Mouse (Mus musculus) megakaryocyte, embryonic 14.5 days (primary cell): ENCODE data around the gene Dglucy. TPM values are rescaled to one million over a fixed set of nuclear protein-coding genes. Genes with fewer than 3 reads are reported as not detected.

Source experiments
- H3K27me3 ChIP-seq: replicated peaks from 2 replicates; pipeline ENCODE3; 2012; ENCODE audit warnings: inconsistent platforms
- H3K36me3 ChIP-seq: replicated peaks from 2 replicates; pipeline ENCODE3; 2012; ENCODE audit warnings: low read length, inconsistent platforms, mixed read lengths
- H3K4me1 ChIP-seq: 2 replicates; pipeline ENCODE4 v1.6.1; 2012; ENCODE audit warnings: inconsistent platforms
- H3K4me3 ChIP-seq: replicated peaks from 2 replicates; pipeline ENCODE3; 2012; ENCODE audit warnings: moderate library complexity, mild to moderate bottlenecking, inconsistent platforms
- H3K9me3 ChIP-seq: 2 replicates; pipeline ENCODE4 v1.6.1; 2012; ENCODE audit warnings: inconsistent platforms
- FLI1 ChIP-seq: IDR thresholded peaks from 2 replicates; pipeline ENCODE4 v1.6.1; 2012; ENCODE audit warnings: low read length, inconsistent platforms, mixed read lengths
- GATA1 ChIP-seq: IDR thresholded peaks from 3 replicates; pipeline ENCODE4 v1.6.1; 2012; ENCODE audit warnings: mixed read lengths, low read length, inconsistent platforms, borderline replicate concordance
- polyA plus RNA-seq: library from polyadenylated mRNA; stranded (reverse); fragments of >175 nt; gene quantifications from 2 replicates; pipeline ENCODE4 v1.2.3, GENCODE M21; 2012; ENCODE audit warnings: low replicate concordance; ENCODE audit not compliant: insufficient read depth

Dglucy gene
- polyA plus RNA-seq, 1 experiment, result 1.0 TPM

DNA sequence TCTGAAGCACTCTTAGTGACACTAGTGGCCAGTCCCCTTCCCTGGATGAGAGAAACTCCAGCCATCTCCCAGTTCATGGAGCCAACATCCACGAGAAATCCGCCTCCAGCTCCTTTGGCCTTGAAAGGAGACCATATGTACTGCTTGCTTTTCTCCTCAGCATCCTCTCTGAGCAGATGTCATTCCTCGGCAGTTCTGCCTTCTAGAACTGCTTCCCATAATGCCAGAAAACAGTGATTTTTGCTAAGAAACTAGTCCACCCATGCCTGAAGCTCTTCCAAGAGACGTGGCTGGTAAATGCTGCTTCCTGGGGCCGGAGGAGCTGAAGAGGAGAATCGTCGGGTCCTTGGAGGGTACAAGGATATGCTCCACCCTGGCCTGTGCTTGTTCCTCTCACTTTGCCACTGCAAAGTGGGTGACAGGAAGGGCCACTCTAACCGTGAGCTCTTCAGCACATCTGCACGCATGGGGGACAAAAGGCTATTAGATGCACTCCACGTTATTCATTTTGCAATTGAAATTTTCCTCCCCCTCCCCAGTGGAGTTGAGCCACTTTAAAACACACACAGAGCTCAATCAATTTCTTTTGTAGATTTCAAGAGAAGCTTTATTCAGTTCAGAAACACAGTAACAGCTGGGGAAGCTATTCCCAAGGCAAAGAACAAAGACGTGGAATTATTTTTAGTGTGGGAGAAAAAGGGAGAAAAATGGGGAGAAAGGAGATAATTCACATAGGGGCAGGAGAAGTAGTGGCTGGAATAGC, 16.0 kb upstream of the Dglucy start:
- H3K36me3 ChIP-seq, result no peaks in the 10 kb centered on the region
- TF ChIP-seq GATA1, result no peak
- no peak for TF ChIP-seq FLI1

DNA sequence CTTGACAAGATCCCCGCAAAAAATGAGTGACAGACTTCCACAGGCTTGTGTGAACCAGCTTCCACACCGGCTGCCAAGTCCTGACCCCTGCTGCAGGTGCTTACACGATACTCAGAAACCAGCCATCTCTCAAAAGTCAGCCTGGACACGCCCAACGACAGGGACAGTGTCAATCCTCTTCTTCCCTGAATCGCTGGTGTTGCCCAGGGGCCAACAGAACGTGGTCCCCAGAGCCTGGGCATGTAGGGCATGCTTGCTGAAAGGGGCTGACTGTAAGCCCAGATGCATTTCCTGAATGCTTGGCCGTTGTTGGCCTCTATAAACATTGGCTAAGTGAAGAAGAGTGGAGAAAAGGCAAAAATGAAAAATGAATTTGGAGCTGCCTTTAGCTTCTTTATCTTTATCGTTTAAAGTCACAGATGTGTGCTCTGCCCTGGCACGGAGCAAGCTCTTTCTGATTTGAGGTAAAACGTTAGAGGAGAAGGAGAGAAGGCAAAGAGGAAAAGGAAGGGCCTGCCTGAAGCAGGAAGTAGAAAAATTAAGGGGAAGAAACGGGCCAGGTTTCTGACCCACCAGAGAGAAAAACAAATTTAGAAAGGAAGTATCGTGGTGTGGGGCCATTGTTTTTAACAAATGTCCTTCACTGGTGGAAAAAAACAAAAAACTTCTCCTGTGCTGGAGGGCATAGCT, 14.4 kb upstream of the Dglucy start:
- TF ChIP-seq GATA1, result no peak
- no peak for TF ChIP-seq FLI1
- H3K4me3 ChIP-seq, result no peak overlapping the region
- no peaks in the 10 kb centered on the region for H3K9me3 ChIP-seq
- H3K36me3 ChIP-seq, result no peaks in the 10 kb centered on the region
- H3K27me3 ChIP-seq, result peaks cover 2% of the 10 kb centered on the region
- peaks cover 44% of the 10 kb centered on the region for H3K4me1 ChIP-seq

More for the DNA sequence above, 16.0 kb upstream of the Dglucy start:
- Histone ChIP-seq H3K4me1 (peaks cover 44% of the 10 kb centered on the region), H3K9me3 (no peaks in the 10 kb centered on the region), H3K4me3 (no peak overlapping the region), H3K27me3 (peaks cover 2% of the 10 kb centered on the region)

DNA sequence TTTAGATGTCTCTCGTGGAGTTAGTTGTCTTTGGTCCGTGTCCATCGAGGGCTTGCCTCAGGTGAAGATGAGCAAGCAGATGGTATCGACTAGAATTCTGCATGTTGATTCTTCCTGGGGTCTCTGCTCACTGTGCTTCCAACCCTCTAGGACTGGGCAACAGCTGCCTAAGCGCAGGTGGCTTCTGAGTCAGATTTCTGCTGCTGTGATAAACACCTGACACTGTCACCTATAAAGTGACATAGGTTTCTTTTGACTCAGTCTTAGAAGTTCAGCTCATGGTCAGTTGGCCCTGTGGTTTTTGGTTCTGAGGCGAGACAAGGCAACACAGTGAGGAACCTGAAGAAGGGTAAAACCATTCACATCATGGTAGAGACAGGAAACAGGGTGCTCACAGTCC, 9.0 kb upstream of the Dglucy start:
- H3K4me3 ChIP-seq, result no peak overlapping the region
- H3K9me3 ChIP-seq, result no peaks in the 10 kb centered on the region
- peaks cover 43% of the 10 kb centered on the region for H3K4me1 ChIP-seq
- no peak for TF ChIP-seq FLI1
- TF ChIP-seq GATA1, result no peak
- no peaks in the 10 kb centered on the region for H3K36me3 ChIP-seq
- H3K27me3 ChIP-seq, result peaks cover 9% of the 10 kb centered on the region

- H3K27me3 ChIP-seq, result peaks cover 12% of the 10 kb centered on the region
Observed at GRCm38 (mm10) chr12:100770765-100771164, 8.1 kb upstream of the Dglucy start.

GRCm38 (mm10) chr12:100772230-100772984, 6.5 kb upstream of the Dglucy start:
- H3K36me3 ChIP-seq, result no peaks in the 10 kb centered on the region
- H3K4me3 ChIP-seq, result peak overlapping the region; percentile 21
- TF ChIP-seq GATA1 (no peak), FLI1 (no peak)
- no peaks in the 10 kb centered on the region for H3K9me3 ChIP-seq
- H3K4me1 ChIP-seq, result peaks cover 58% of the 10 kb centered on the region
- peaks cover 17% of the 10 kb centered on the region for H3K27me3 ChIP-seq

More at GRCm38 (mm10) chr12:100770765-100771164, 8.1 kb upstream of the Dglucy start:
- Histone ChIP-seq H3K9me3 (no peaks in the 10 kb centered on the region), H3K4me3 (no peak overlapping the region), H3K4me1 (peaks cover 47% of the 10 kb centered on the region), H3K36me3 (no peaks in the 10 kb centered on the region)
- TF ChIP-seq FLI1 (no peak), GATA1 (no peak)

- Histone ChIP-seq H3K36me3 (no peaks in the 10 kb centered on the region), H3K9me3 (no peaks in the 10 kb centered on the region), H3K4me1 (peaks cover 79% of the 10 kb centered on the region), H3K4me3 (no peak overlapping the region), H3K27me3 (peaks cover 17% of the 10 kb centered on the region)
- TF ChIP-seq GATA1 (no peak), FLI1 (no peak)
Observed at GRCm38 (mm10) chr12:100774756-100775155, 4.1 kb upstream of the Dglucy start.

- peaks cover 1% of the 10 kb centered on the region for H3K36me3 ChIP-seq
- peaks cover 84% of the 10 kb centered on the region for H3K4me1 ChIP-seq
- no peaks in the 10 kb centered on the region for H3K9me3 ChIP-seq
- no peak for TF ChIP-seq GATA1
- TF ChIP-seq FLI1, result no peak
- no peak overlapping the region for H3K4me3 ChIP-seq
- peaks cover 16% of the 10 kb centered on the region for H3K27me3 ChIP-seq
Observed at GRCm38 (mm10) chr12:100775291-100775690, 3.6 kb upstream of the Dglucy start.

- H3K27me3 ChIP-seq, result peaks cover 14% of the 10 kb centered on the region
- peak overlapping the region; percentile 69 for H3K4me3 ChIP-seq
- no peaks in the 10 kb centered on the region for H3K9me3 ChIP-seq
- TF ChIP-seq GATA1 (no peak), FLI1 (no peak)
- H3K36me3 ChIP-seq, result peaks cover 3% of the 10 kb centered on the region
- peaks cover 82% of the 10 kb centered on the region for H3K4me1 ChIP-seq
Observed at GRCm38 (mm10) chr12:100775911-100776581, 2.8 kb upstream of the Dglucy start.

DNA sequence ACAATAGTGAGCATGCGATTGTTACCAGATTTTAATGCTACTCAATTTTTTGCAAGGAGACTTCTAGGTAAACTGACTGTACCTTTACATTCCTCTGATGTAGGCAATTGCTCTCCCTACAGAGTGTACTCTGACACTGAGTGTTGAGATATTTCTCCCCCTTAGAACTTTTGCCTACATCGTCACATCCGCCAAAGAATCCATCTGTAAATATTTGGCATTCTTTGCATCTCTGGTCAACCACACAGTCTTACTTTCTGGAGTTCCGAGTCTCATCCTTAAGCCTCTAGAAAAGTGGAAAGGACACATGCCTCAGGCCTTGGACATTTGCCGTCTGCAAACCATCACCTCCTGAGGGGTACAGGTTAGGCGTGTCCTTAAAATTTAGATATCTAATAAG, 1.9 kb upstream of the Dglucy start:
- TF ChIP-seq GATA1 (no peak), FLI1 (no peak)
- Histone ChIP-seq H3K27me3 (peaks cover 14% of the 10 kb centered on the region), H3K4me1 (peaks cover 80% of the 10 kb centered on the region)

More for the DNA sequence above, 1.9 kb upstream of the Dglucy start:
- Histone ChIP-seq H3K9me3 (no peaks in the 10 kb centered on the region), H3K36me3 (peaks cover 3% of the 10 kb centered on the region), H3K4me3 (no peak overlapping the region)
